ENCODE assay signal across 1 mouse cellular context in the genomic region with DNA sequence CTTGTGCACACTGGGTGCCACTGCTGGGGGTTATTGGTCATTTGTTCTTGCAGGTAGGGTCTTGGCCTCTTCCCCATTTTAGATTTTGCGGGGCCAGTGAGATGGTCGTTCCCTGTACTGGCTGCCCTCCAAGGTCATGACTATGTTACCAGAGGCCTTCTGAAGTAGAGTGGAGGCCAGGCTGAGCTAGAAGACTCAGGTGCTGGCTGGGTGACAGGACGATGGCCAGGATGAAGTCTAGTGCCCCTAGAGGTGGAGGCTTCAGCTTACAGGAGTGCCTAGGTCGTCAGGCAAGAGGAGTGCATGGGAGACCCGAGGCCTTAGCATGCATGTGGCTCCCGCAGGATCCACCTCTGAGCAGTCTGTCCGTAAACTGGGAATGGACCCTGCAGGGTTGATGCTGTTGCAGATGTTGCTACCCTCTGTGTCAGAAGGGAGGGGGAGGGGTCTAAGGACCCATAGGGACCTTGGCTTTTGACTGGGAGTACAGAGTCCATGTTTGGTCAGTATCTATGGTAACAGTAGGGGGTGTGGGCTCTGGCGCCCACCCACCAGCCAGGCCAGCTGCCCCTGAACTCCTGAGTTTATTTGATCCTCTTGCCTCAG.
TF ChIP-seq lines count a peak whose summit lies in the region.

No protein-coding gene starts in this region.

TF ChIP-seq in CH12.LX, 34 proteins besides CTCF, POLR2A, EP300 and RAD21:
- TF ChIP-seq JUN (IDR thresholded peaks at IDR 0.05; ENCODE audit: insufficient read depth, low read depth, low read length) (no peak), NELFE (IDR thresholded peaks at IDR 0.05; ENCODE audit: low read depth, low read length) (no peak), KAT2A (IDR thresholded peaks at IDR 0.05; ENCODE audit: insufficient replicate concordance, low read length) (no peak), CHD1 (IDR thresholded peaks at IDR 0.05; ENCODE audit: low read depth, low read length) (no peak), ZC3H11A (IDR thresholded peaks at IDR 0.05; ENCODE audit: low read depth, low read length) (no peak), ZMIZ1 (IDR thresholded peaks at IDR 0.05; ENCODE audit: low read depth, low read length) (no peak), ELF1 (IDR thresholded peaks at IDR 0.05; ENCODE audit: low read depth, low read length) (no peak), GABPA (IDR thresholded peaks at IDR 0.05; ENCODE audit: insufficient replicate concordance, low read depth, low read length) (no peak), USF1 (IDR thresholded peaks at IDR 0.05; ENCODE audit: low read depth, low read length) (no peak), ZKSCAN1 (IDR thresholded peaks at IDR 0.05; ENCODE audit: borderline replicate concordance, low read depth, low read length) (no peak), MAX (IDR thresholded peaks at IDR 0.05; ENCODE audit: low read length) (no peak), BHLHE40 (IDR thresholded peaks at IDR 0.05; ENCODE audit: low read depth, low read length) (no peak), MXI1 (IDR thresholded peaks at IDR 0.05; ENCODE audit: low read depth, low read length) (no peak), MEF2A (IDR thresholded peaks at IDR 0.05; ENCODE audit: borderline replicate concordance, low read depth, low read length) (no peak), RCOR1 (conservative IDR thresholded peaks at IDR 0.05; ENCODE audit: low read depth, low read length) (no peak), IRF4 (IDR thresholded peaks at IDR 0.05; ENCODE audit: low read depth, low read length) (no peak)
TF ChIP-seq in CH12.LX: peak in this region for 0.
